Mouse (Mus musculus) embryonic facial prominence, embryonic 14.5 days (tissue): Measurements from ENCODE around the gene Gpr142. TPM values are rescaled to one million over a fixed set of nuclear protein-coding genes. Genes with fewer than 3 reads are reported as not detected.
A peak's percentile ranks its signal among the peaks of the same experiment; 100 is the strongest.

Experiments
- ATAC-seq: fragments of 200-750 bp; cut with Nextera tagmentation; 2 replicates; pipeline ENCODE4 v1.8.0; 2017; ENCODE audit warnings: low read depth, moderate number of reproducible peaks, moderate TSS enrichment
- DNase-seq: peaks from one replicate; pipeline ENCODE4 v3.0.0-alpha.2; 2015; ENCODE audit warnings: low spot score
- H3K27ac ChIP-seq: fragments of 300-500 bp; sonication (generic); replicated peaks from 2 replicates; pipeline ENCODE4 v1.5.1; 2014; ENCODE audit warnings: low read depth, mild to moderate bottlenecking, low read length, moderate library complexity
- H3K27me3 ChIP-seq: fragments of 300-500 bp; sonication (generic); replicated peaks from 2 replicates; pipeline ENCODE4 v1.6.1; 2014; ENCODE audit warnings: low read length; ENCODE audit not compliant: control insufficient read depth, insufficient read depth
- H3K36me3 ChIP-seq: fragments of 300-500 bp; sonication (generic); 2 replicates; pipeline ENCODE4 v1.6.1; 2014; ENCODE audit warnings: low read length, mixed read lengths; ENCODE audit not compliant: control insufficient read depth, insufficient read depth
- H3K4me1 ChIP-seq: fragments of 300-500 bp; sonication (generic); 2 replicates; pipeline ENCODE4 v1.6.1; 2014; ENCODE audit warnings: antibody characterized with exemption, low read length; ENCODE audit not compliant: control insufficient read depth, insufficient read depth
- H3K4me2 ChIP-seq: fragments of 300-500 bp; sonication (generic); 2 replicates; pipeline ENCODE4 v1.6.1; 2014; ENCODE audit warnings: low read depth, mild to moderate bottlenecking, low read length, moderate library complexity, mixed read lengths
- H3K4me3 ChIP-seq: fragments of 300-500 bp; sonication (generic); 2 replicates; pipeline ENCODE4 v1.5.1; 2014; ENCODE audit warnings: low read depth, mild to moderate bottlenecking, low read length
- H3K9ac ChIP-seq: fragments of 300-500 bp; sonication (generic); 2 replicates; pipeline ENCODE4 v1.6.1; 2014; ENCODE audit warnings: low read depth, mild to moderate bottlenecking, low read length, moderate library complexity, mixed read lengths
- H3K9me3 ChIP-seq: fragments of 300-500 bp; sonication (generic); 2 replicates; pipeline ENCODE4 v1.6.1; 2016; ENCODE audit warnings: low read length; ENCODE audit not compliant: control insufficient read depth
- WGBS: fragments of 180-500 bp; shearing (Covaris S2); extraction: QIAGEN DNeasy Blood & Tissue Kit; methylation state at CpG from one replicate; pipeline ENCODE4 v1.1.7; 2014; 5-methylcytosine and 5-hydroxymethylcytosine counted together
- polyA plus RNA-seq: library from polyadenylated mRNA; unstranded; fragments of >200 nt; fragmentation: Nextera tagmentation; extraction: Ambion mirVana; gene quantifications from 2 replicates; pipeline ENCODE4 v1.2.1, GENCODE M21; 2014

Gpr142 gene
- polyA plus RNA-seq, 1 experiment from 2014 or later, result not detected

GRCm38 (mm10) chr11:114851269-114851607 is 52.5 kb downstream of the Gpr142 start:
- peaks cover 17% of the 10 kb centered on the region for H3K4me1 ChIP-seq
- no peaks in the 10 kb centered on the region for H3K9me3 ChIP-seq
- peak overlapping the region; percentile 97 for H3K27ac ChIP-seq
- peak; percentile 19; the same call in 1 of the 2 replicates for ATAC-seq
- no peaks in the 10 kb centered on the region for H3K36me3 ChIP-seq
- DNase-seq, result peak; percentile 56
- peak overlapping the region; percentile 83 for H3K4me3 ChIP-seq
- WGBS, result 1% methylated on average over 27 of the region's 27 CpGs
- no peaks in the 10 kb centered on the region; the same call in 1 of the 2 replicates for H3K27me3 ChIP-seq
- H3K9ac ChIP-seq, result peak overlapping the region; percentile 88
- peak overlapping the region; percentile 96 for H3K4me2 ChIP-seq

GRCm38 (mm10) chr11:114851608-114852310 is 53.0 kb downstream of the Gpr142 start:
- Histone ChIP-seq H3K9me3 (no peaks in the 10 kb centered on the region), H3K4me3 (peak overlapping the region; percentile 83), H3K36me3 (no peaks in the 10 kb centered on the region), H3K27me3 (no peaks in the 10 kb centered on the region; the same call in 1 of the 2 replicates), H3K27ac (peak overlapping the region; percentile 97), H3K9ac (peak overlapping the region; percentile 88), H3K4me2 (peak overlapping the region; percentile 96), H3K4me1 (peaks cover 17% of the 10 kb centered on the region)
- under 1% methylated on average over 34 of the region's 65 CpGs for WGBS
- ATAC-seq (peak; percentile 84), DNase-seq (peak; percentile 88)

GRCm38 (mm10) chr11:114852311-114853173 is 53.8 kb downstream of the Gpr142 start:
- Histone ChIP-seq H3K4me2 (peak overlapping the region; percentile 96), H3K9me3 (no peaks in the 10 kb centered on the region), H3K36me3 (no peaks in the 10 kb centered on the region), H3K4me3 (peak overlapping the region; percentile 83), H3K27me3 (no peaks in the 10 kb centered on the region; the same call in 1 of the 2 replicates), H3K4me1 (peaks cover 17% of the 10 kb centered on the region), H3K27ac (peak overlapping the region; percentile 97), H3K9ac (peak overlapping the region; percentile 88)
- under 1% methylated on average over 40 of the region's 40 CpGs for WGBS
- no peak for ATAC-seq
- DNase-seq, result peak; percentile 75

GRCm38 (mm10) chr11:114853174-114853838 is 54.6 kb downstream of the Gpr142 start:
- DNase-seq (no peak), ATAC-seq (no peak)
- Histone ChIP-seq H3K27ac (peak overlapping the region; percentile 97), H3K9me3 (no peaks in the 10 kb centered on the region), H3K27me3 (no peaks in the 10 kb centered on the region; the same call in 1 of the 2 replicates), H3K36me3 (no peaks in the 10 kb centered on the region), H3K4me2 (peak overlapping the region; percentile 96), H3K4me3 (peak overlapping the region; percentile 83), H3K4me1 (peaks cover 17% of the 10 kb centered on the region), H3K9ac (peak overlapping the region; percentile 88)
- WGBS, result 17% methylated on average over 7 of the region's 7 CpGs

- ATAC-seq (no peak), DNase-seq (no peak)
- H3K4me2 ChIP-seq, result 0 out of 2 replicates have a peak overlapping the region, but pooled peaks have one; percentile 96
- H3K4me3 ChIP-seq, result no peak overlapping the region
- no peaks in the 10 kb centered on the region for H3K36me3 ChIP-seq
- no peaks in the 10 kb centered on the region for H3K27me3 ChIP-seq
- peaks cover 16% of the 10 kb centered on the region for H3K4me1 ChIP-seq
- H3K9ac ChIP-seq, result no peak overlapping the region
- no peak overlapping the region for H3K27ac ChIP-seq
- H3K9me3 ChIP-seq, result no peaks in the 10 kb centered on the region
- WGBS, result 73% methylated on average over 6 of the region's 6 CpGs
Measured at GRCm38 (mm10) chr11:114854581-114854980, 55.9 kb downstream of the Gpr142 start.

GRCm38 (mm10) chr11:114856125-114856524 is 57.4 kb downstream of the Gpr142 start:
- H3K27ac ChIP-seq, result no peak overlapping the region
- 92% methylated on average over 5 of the region's 5 CpGs for WGBS
- H3K9ac ChIP-seq, result no peak overlapping the region
- H3K4me2 ChIP-seq, result no peak overlapping the region
- H3K9me3 ChIP-seq, result no peaks in the 10 kb centered on the region
- H3K36me3 ChIP-seq, result no peaks in the 10 kb centered on the region
- no peak overlapping the region for H3K4me3 ChIP-seq
- peaks cover 10% of the 10 kb centered on the region for H3K4me1 ChIP-seq
- ATAC-seq (no peak), DNase-seq (no peak)
- H3K27me3 ChIP-seq, result no peaks in the 10 kb centered on the region

Other genes starting within 250 kb of the Gpr142 start
- 1,079 and 1,191 TPM in 2 replicates for gene Rpl38, start 130.4 kb upstream of the Gpr142 start, polyA plus RNA-seq
- gene Ttyh2, start 123.5 kb upstream of the Gpr142 start, polyA plus RNA-seq, result 37.7 and 41.1 TPM in 2 replicates
- 2.2 and 4.6 TPM in 2 replicates for gene Dnaic2, start 71.5 kb upstream of the Gpr142 start, polyA plus RNA-seq
- gene Kif19a, start 33.5 kb upstream of the Gpr142 start, polyA plus RNA-seq, result 2.1 TPM in 2 replicates
- 3.2 and 4.5 TPM in 2 replicates for gene Btbd17, start 3.0 kb upstream of the Gpr142 start, polyA plus RNA-seq
- gene Gprc5c, start 52.2 kb downstream of the Gpr142 start, polyA plus RNA-seq, result 39.6 and 40.3 TPM in 2 replicates
- 0.96 and 1.7 TPM in 2 replicates for gene Cd300a, start 91.1 kb downstream of the Gpr142 start, polyA plus RNA-seq
- 0.39 and 0.49 TPM in 2 replicates for gene Cd300lb, start 135.5 kb downstream of the Gpr142 start, polyA plus RNA-seq
- not detected in 2 replicates for gene Cd300c, start 170.2 kb downstream of the Gpr142 start, polyA plus RNA-seq
- gene Cd300ld, start 191.0 kb downstream of the Gpr142 start, polyA plus RNA-seq, result 0.10 and 0.14 TPM in 2 replicates
- 3.2 and 3.5 TPM in 2 replicates for gene Cd300c2, start 203.0 kb downstream of the Gpr142 start, polyA plus RNA-seq
- gene Cd300ld2, start 217.3 kb downstream of the Gpr142 start, polyA plus RNA-seq, result not detected in 2 replicates
- gene Cd300ld4, start 228.1 kb downstream of the Gpr142 start, polyA plus RNA-seq, result not detected in 2 replicates
- not detected in 2 replicates for gene Cd300ld5, start 238.8 kb downstream of the Gpr142 start, polyA plus RNA-seq
- not detected in 2 replicates for gene Cd300ld3, start 249.5 kb downstream of the Gpr142 start, polyA plus RNA-seq